Mouse (Mus musculus) heart, embryonic 16.5 days (tissue): Measurements from ENCODE around the gene Tradd. TPM values are rescaled to one million over a fixed set of nuclear protein-coding genes. Genes with fewer than 3 reads are reported as not detected.

Experiments
- ATAC-seq: fragments of 200-750 bp; cut with Nextera tagmentation; replicated peaks from 2 replicates; pipeline ENCODE4 v1.8.0; 2017; ENCODE audit warnings: moderate number of reproducible peaks; ENCODE audit not compliant: insufficient read depth, low FRiP score; ENCODE audit errors: extremely low read depth
- H3K27ac ChIP-seq: fragments of 300-500 bp; sonication (generic); 2 replicates; pipeline ENCODE4 v1.5.1; 2014; ENCODE audit warnings: mild to moderate bottlenecking, low read length, control low read depth, moderate library complexity
- H3K27me3 ChIP-seq: fragments of 300-500 bp; sonication (generic); 2 replicates; pipeline ENCODE4 v1.6.1; 2014; ENCODE audit warnings: low read length, mixed read lengths; ENCODE audit not compliant: control insufficient read depth, insufficient read depth
- H3K36me3 ChIP-seq: fragments of 300-500 bp; sonication (generic); 2 replicates; pipeline ENCODE4 v1.6.1; 2014; ENCODE audit not compliant: control insufficient read depth, insufficient read depth
- H3K4me1 ChIP-seq: fragments of 300-500 bp; sonication (generic); 2 replicates; pipeline ENCODE4 v1.6.1; 2014; ENCODE audit warnings: low read length, mixed read lengths; ENCODE audit not compliant: control insufficient read depth, insufficient read depth
- H3K4me2 ChIP-seq: fragments of 300-500 bp; sonication (generic); 2 replicates; pipeline ENCODE4 v1.6.1; 2014; ENCODE audit warnings: low read depth, mild to moderate bottlenecking, control low read depth, low read length
- H3K4me3 ChIP-seq: fragments of 300-500 bp; sonication (generic); 2 replicates; pipeline ENCODE4 v1.5.1; 2014; ENCODE audit warnings: mild to moderate bottlenecking, control low read depth, low read length
- H3K9ac ChIP-seq: fragments of 300-500 bp; sonication (generic); 2 replicates; pipeline ENCODE4 v1.6.1; 2014; ENCODE audit warnings: low read length, control low read depth
- H3K9me3 ChIP-seq: fragments of 300-500 bp; sonication (generic); replicated peaks from 2 replicates; pipeline ENCODE4 v1.6.1; 2016; ENCODE audit warnings: low read length; ENCODE audit not compliant: control insufficient read depth
- WGBS: fragments of 180-500 bp; shearing (Covaris S2); extraction: QIAGEN DNeasy Blood & Tissue Kit; methylation state at CpG from one replicate; pipeline ENCODE4 v1.1.7; 2014; 5-methylcytosine and 5-hydroxymethylcytosine counted together
- polyA plus RNA-seq: library from polyadenylated mRNA; unstranded; fragments of >200 nt; fragmentation: Nextera tagmentation; extraction: Ambion mirVana; gene quantifications from 2 replicates; pipeline ENCODE4 v1.2.1, GENCODE M21; 2015

Gene Tradd
- polyA plus RNA-seq, 1 experiment from 2014 or later, result 25.4 TPM

- no peaks in the 10 kb centered on the region for H3K9me3 ChIP-seq
- peaks cover 14% of the 10 kb centered on the region for H3K4me1 ChIP-seq
- H3K4me2 ChIP-seq, result peak overlapping the region; percentile 89
- no peak for ATAC-seq
- no peak overlapping the region for H3K9ac ChIP-seq
- peak overlapping the region; percentile 22 for H3K4me3 ChIP-seq
- H3K36me3 ChIP-seq, result no peaks in the 10 kb centered on the region
- 10% methylated on average over 31 of the region's 31 CpGs for WGBS
- no peak overlapping the region for H3K27ac ChIP-seq
- H3K27me3 ChIP-seq, result peaks cover 6% of the 10 kb centered on the region; the same call in 1 of the 2 replicates
Observed at GRCm38 (mm10) chr8:105290554-105291314, 26.3 kb upstream of the Tradd start.

DNA sequence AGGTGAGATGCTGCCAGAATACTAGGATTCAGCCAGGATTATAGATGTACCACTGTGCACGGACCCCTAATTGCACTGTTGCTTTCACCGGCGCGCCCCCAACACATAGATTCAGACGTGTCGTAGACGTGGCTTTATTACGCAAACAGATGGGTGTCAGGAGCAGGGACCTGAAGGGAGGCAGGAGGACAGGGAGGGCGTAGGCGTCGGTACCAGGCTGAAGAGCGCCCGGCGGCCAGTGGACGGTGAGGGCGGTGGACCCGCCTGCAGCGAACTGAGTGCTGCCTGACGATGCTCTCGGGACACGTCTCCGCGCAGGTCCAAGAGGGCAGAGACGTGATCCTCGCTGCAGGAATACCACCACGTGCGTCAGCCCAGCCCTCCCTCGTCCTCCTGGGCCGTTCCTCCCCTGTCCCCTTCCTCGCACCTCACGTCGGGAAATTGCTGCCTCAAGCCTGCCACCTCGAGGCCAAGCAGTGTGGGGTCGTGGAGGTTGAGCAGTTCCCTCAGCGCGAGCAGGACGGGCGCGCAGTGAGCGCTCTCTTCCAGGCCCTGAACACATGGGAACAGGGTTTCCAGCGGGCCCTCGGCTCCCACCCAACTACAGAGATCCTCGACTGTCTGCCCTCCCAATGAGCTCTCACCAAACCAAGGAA is 25.5 kb upstream of the Tradd start, which contains the start of gene 4931428F04Rik:
Gene 4931428F04Rik (minus strand): TSS at position 60 of the 656 bp plus-strand sequence.
- Histone ChIP-seq H3K36me3 (no peaks in the 10 kb centered on the region), H3K9ac (peak within 1 kb of the TSS; percentile 76), H3K27ac (peak within 1 kb of the TSS; percentile 80), H3K27me3 (peaks cover 6% of the 10 kb centered on the region; the same call in 1 of the 2 replicates), H3K9me3 (no peaks in the 10 kb centered on the region), H3K4me2 (peak within 1 kb of the TSS; percentile 89), H3K4me3 (peak within 1 kb of the TSS; percentile 65), H3K4me1 (peaks cover 14% of the 10 kb centered on the region)
- 3% methylated on average over 43 of the region's 43 CpGs for WGBS
- ATAC-seq, result peak; percentile 5; the same call in 1 of the 2 replicates

DNA sequence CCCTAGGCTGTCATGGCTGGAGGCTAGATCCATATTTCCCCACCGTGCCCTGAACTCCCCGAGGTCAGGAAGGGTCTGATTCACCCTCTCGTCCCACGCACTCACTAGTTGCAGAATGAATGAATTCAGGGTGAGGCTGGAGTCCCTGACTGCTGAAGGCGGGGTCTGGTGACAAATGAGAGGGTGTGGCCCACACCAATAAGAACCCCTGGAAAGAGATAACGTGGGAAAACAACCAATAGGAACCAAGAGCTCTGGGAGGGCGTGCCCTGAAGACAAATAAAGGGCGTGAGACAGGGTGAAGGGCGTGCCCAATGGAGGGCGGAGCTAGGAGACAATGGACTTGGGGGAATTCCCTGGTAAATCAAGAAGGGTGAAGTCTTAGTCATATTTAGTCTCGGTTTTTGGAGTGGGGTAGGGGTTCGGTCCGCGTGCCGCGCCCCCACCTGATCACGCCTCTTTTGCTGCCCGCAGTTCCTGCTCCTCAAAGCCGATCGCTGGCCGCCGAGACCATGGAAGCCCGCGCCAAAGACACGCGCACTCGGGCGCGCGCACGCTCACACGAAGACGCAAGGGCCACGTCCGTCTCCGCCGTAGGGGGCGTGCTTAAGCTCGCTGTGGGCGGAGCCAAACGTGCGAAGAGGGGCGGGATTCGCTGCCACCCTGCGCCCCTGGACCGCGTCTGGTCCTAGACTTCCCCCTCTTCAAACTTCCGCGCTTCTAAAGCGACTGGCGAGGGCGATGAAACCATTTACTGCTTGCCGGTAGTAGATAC is 24.7 kb upstream of the Tradd start:
- peak overlapping the region; percentile 80 for H3K27ac ChIP-seq

DNA sequence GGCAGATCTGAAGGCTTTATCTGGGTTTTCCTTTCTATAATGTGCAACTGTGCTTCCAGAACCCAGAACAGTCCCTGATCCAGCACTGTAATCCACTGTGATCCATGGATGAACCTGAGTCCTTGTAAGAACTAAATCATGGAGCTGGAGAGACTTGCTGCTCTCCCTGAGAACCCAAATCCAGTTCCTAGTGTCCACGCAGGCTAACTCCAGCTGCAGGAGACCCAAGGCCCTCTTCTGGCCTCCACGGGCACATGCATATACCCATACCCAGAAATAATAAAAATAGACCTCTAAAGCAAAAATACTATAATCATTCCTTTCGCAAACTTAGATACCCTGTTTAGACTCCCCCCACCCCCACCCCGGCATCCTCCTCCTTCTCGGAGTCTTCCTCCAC is 23.8 kb upstream of the Tradd start:
- 87% methylated on average over 5 of the region's 5 CpGs for WGBS
- Histone ChIP-seq H3K9ac (no peak overlapping the region), H3K9me3 (no peaks in the 10 kb centered on the region), H3K27ac (no peak overlapping the region), H3K4me3 (no peak overlapping the region), H3K27me3 (peaks cover 6% of the 10 kb centered on the region; the same call in 1 of the 2 replicates), H3K36me3 (no peaks in the 10 kb centered on the region), H3K4me2 (no peak overlapping the region; the same call in 1 of the 2 replicates), H3K4me1 (peaks cover 14% of the 10 kb centered on the region)
- ATAC-seq, result no peak

More for the DNA sequence above, 24.7 kb upstream of the Tradd start:
- peak overlapping the region; percentile 89 for H3K4me2 ChIP-seq
- H3K4me1 ChIP-seq, result peaks cover 14% of the 10 kb centered on the region
- H3K27me3 ChIP-seq, result peaks cover 6% of the 10 kb centered on the region; the same call in 1 of the 2 replicates
- H3K4me3 ChIP-seq, result peak overlapping the region; percentile 65
- peak; percentile 88 for ATAC-seq
- no peaks in the 10 kb centered on the region for H3K36me3 ChIP-seq
- WGBS, result under 1% methylated on average over 53 of the region's 53 CpGs
- H3K9ac ChIP-seq, result peak overlapping the region; percentile 76
- H3K9me3 ChIP-seq, result no peaks in the 10 kb centered on the region

DNA sequence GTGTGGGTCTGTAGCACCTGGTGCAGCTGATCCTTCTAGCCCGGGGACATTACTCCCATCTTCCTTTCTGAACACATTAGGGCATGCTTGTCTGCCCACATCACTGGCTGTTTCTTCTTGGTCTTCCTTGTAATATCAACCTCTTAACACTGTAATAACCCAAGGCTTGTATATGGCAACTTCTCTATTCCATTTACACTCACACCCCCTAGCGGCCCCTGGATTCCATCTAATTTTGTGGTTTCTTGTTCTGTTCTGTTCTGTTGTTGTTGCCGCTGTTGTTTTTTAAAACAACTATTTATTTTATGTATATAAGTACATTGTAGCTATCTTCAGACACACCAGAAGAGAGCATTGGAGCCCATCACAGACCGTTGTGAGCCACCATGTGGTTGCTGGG is 22.5 kb upstream of the Tradd start:
- H3K4me1 ChIP-seq, result peaks cover 14% of the 10 kb centered on the region
- peaks cover 6% of the 10 kb centered on the region; the same call in 1 of the 2 replicates for H3K27me3 ChIP-seq
- ATAC-seq, result no peak
- H3K9ac ChIP-seq, result no peak overlapping the region
- no peak overlapping the region for H3K4me3 ChIP-seq
- no peak overlapping the region for H3K27ac ChIP-seq
- no peak overlapping the region for H3K4me2 ChIP-seq
- WGBS, result 86% methylated on average over 4 of the region's 4 CpGs
- no peaks in the 10 kb centered on the region for H3K9me3 ChIP-seq
- H3K36me3 ChIP-seq, result no peaks in the 10 kb centered on the region

- Histone ChIP-seq H3K27me3 (peaks cover 4% of the 10 kb centered on the region; the same call in 1 of the 2 replicates), H3K4me1 (peaks cover 11% of the 10 kb centered on the region), H3K27ac (no peak overlapping the region), H3K9ac (no peak overlapping the region), H3K36me3 (no peaks in the 10 kb centered on the region), H3K4me3 (no peak overlapping the region), H3K9me3 (no peaks in the 10 kb centered on the region), H3K4me2 (no peak overlapping the region)
- WGBS, result 43% methylated on average over 12 of the region's 12 CpGs
- no peak for ATAC-seq
Observed at GRCm38 (mm10) chr8:105285514-105285913, 21.1 kb upstream of the Tradd start.

- ATAC-seq, result peak; percentile 40
- Histone ChIP-seq H3K27ac (no peak overlapping the region), H3K9me3 (no peaks in the 10 kb centered on the region), H3K27me3 (peaks cover 9% of the 10 kb centered on the region), H3K4me1 (no peaks in the 10 kb centered on the region), H3K4me3 (no peak overlapping the region), H3K9ac (no peak overlapping the region), H3K4me2 (no peak overlapping the region), H3K36me3 (no peaks in the 10 kb centered on the region)
- 23% methylated on average over 23 of the region's 23 CpGs for WGBS
Observed at GRCm38 (mm10) chr8:105283074-105283473, 18.7 kb upstream of the Tradd start.

GRCm38 (mm10) chr8:105282239-105282638 is 17.8 kb upstream of the Tradd start:
- H3K27ac ChIP-seq, result no peak overlapping the region
- no peaks in the 10 kb centered on the region for H3K36me3 ChIP-seq
- no peak overlapping the region for H3K4me3 ChIP-seq
- peaks cover 16% of the 10 kb centered on the region for H3K27me3 ChIP-seq
- no peaks in the 10 kb centered on the region for H3K4me1 ChIP-seq
- H3K9ac ChIP-seq, result no peak overlapping the region
- H3K9me3 ChIP-seq, result no peaks in the 10 kb centered on the region
- no peak overlapping the region for H3K4me2 ChIP-seq
- WGBS, result 69% methylated on average over 4 of the region's 4 CpGs
- no peak for ATAC-seq
